Mouse (Mus musculus): ENCODE results near the gene Pet100. TPM values are rescaled to one million over a fixed set of nuclear protein-coding genes. Genes with fewer than 3 reads are reported as not detected.

Gene Pet100
- polyA plus RNA-seq, 1 experiment from 2014 or later: 93.4 TPM

Other genes starting within 250 kb of the Pet100 start
- 2.2 and 2.3 TPM in 2 replicates for gene Arhgef18, start 228.5 kb upstream of the Pet100 start, polyA plus RNA-seq (2015; fragmentation: Nextera tagmentation; extraction: Ambion mirVana)
- 3.6 and 4.8 TPM in 2 replicates for gene Pex11g, start 153.9 kb upstream of the Pet100 start, polyA plus RNA-seq (2015; fragmentation: Nextera tagmentation; extraction: Ambion mirVana)
- gene Tex45, start 150.7 kb upstream of the Pet100 start, polyA plus RNA-seq (2015; fragmentation: Nextera tagmentation; extraction: Ambion mirVana): not detected in 2 replicates
- 4.4 and 5.2 TPM in 2 replicates for gene Zfp358, start 128.4 kb upstream of the Pet100 start, polyA plus RNA-seq (2015; fragmentation: Nextera tagmentation; extraction: Ambion mirVana)
- gene Mcoln1, start 121.1 kb upstream of the Pet100 start, polyA plus RNA-seq (2015; fragmentation: Nextera tagmentation; extraction: Ambion mirVana): 19.8 and 19.9 TPM in 2 replicates
- gene Pnpla6, start 106.2 kb upstream of the Pet100 start, polyA plus RNA-seq (2015; fragmentation: Nextera tagmentation; extraction: Ambion mirVana): 10.6 and 12.4 TPM in 2 replicates
- gene C330021F23Rik, start 53.6 kb upstream of the Pet100 start, polyA plus RNA-seq (2015; fragmentation: Nextera tagmentation; extraction: Ambion mirVana): 2.5 and 2.8 TPM in 2 replicates
- 1.3 and 1.4 TPM in 2 replicates for gene Camsap3, start 34.3 kb upstream of the Pet100 start, polyA plus RNA-seq (2015; fragmentation: Nextera tagmentation; extraction: Ambion mirVana)
- 34.9 and 35.3 TPM in 2 replicates for gene Xab2, start 232 bp upstream of the Pet100 start, polyA plus RNA-seq (2015; fragmentation: Nextera tagmentation; extraction: Ambion mirVana)
- gene Pcp2, start 4.0 kb downstream of the Pet100 start, polyA plus RNA-seq (2015; fragmentation: Nextera tagmentation; extraction: Ambion mirVana): not detected in 2 replicates
- 45.6 and 52.2 TPM in 2 replicates for gene Stxbp2, start 9.4 kb downstream of the Pet100 start, polyA plus RNA-seq (2015; fragmentation: Nextera tagmentation; extraction: Ambion mirVana)
- gene Retn, start 34.2 kb downstream of the Pet100 start, polyA plus RNA-seq (2015; fragmentation: Nextera tagmentation; extraction: Ambion mirVana): 0.18 TPM in 1 of 2 replicates, not detected in the other
- 1.4 and 1.6 TPM in 2 replicates for gene Mcemp1, start 44.2 kb downstream of the Pet100 start, polyA plus RNA-seq (2015; fragmentation: Nextera tagmentation; extraction: Ambion mirVana)
- 2.9 and 3.5 TPM in 2 replicates for gene Fcor, start 50.8 kb downstream of the Pet100 start, polyA plus RNA-seq (2015; fragmentation: Nextera tagmentation; extraction: Ambion mirVana)
- gene Trappc5, start 54.8 kb downstream of the Pet100 start, polyA plus RNA-seq (2015; fragmentation: Nextera tagmentation; extraction: Ambion mirVana): 18.6 and 18.7 TPM in 2 replicates
- gene Fcer2a, start 72.6 kb downstream of the Pet100 start, polyA plus RNA-seq (2015; fragmentation: Nextera tagmentation; extraction: Ambion mirVana): 0.06 TPM in 1 of 2 replicates, not detected in the other
- 2.4 and 3.2 TPM in 2 replicates for gene Clec4g, start 99.1 kb downstream of the Pet100 start, polyA plus RNA-seq (2015; fragmentation: Nextera tagmentation; extraction: Ambion mirVana)
- 0.34 and 0.35 TPM in 2 replicates for gene Cd209a, start 127.4 kb downstream of the Pet100 start, polyA plus RNA-seq (2015; fragmentation: Nextera tagmentation; extraction: Ambion mirVana)
- gene Cd209e, start 232.8 kb downstream of the Pet100 start, polyA plus RNA-seq (2015; fragmentation: Nextera tagmentation; extraction: Ambion mirVana): not detected in 2 replicates